Mouse (Mus musculus) heart, postnatal 14 days (tissue): ENCODE measurements around the gene Gp5. TPM values are rescaled to one million over a fixed set of nuclear protein-coding genes. Genes with fewer than 3 reads are reported as not detected.
A peak's percentile ranks its signal among the peaks of the same experiment; 100 is the strongest.
"Not testable (repeated sequence)": the region's sequence is repeated elsewhere in the genome, so short reads cannot be mapped to it uniquely, and the experiment has no call there.

Experiments
- DNase-seq, 2 experiments: peaks; one replicate each; pipeline ENCODE4 v3.0.0; 2021 to 2022
- intact Hi-C: fragments of 180-260 bp; cut with DNase I; formaldehyde crosslinking; loops from one replicate; pipeline ENCODE4 v1.15.1; 2025
- long read RNA-seq, 2 experiments: library from polyadenylated mRNA; stranded (forward); transcript quantifications; one replicate each; pipeline ENCODE4 v2.0.0; 2021
- total RNA-seq, 2 experiments: library from RNA; stranded (reverse); gene quantifications; 2 replicates each; pipeline ENCODE4 v1.2.3; 2021

Gp5 gene
- under 1 TPM; 0.33 to 0.39 TPM for total RNA-seq
- long read RNA-seq, experiment 1, partial matches to known transcripts = 1 of 1 reads
- long read RNA-seq, experiment 1, other reads (novel, unspliced or antisense) = 0 of 1 reads
- long read RNA-seq, experiment 2 = 0 reads

DNA sequence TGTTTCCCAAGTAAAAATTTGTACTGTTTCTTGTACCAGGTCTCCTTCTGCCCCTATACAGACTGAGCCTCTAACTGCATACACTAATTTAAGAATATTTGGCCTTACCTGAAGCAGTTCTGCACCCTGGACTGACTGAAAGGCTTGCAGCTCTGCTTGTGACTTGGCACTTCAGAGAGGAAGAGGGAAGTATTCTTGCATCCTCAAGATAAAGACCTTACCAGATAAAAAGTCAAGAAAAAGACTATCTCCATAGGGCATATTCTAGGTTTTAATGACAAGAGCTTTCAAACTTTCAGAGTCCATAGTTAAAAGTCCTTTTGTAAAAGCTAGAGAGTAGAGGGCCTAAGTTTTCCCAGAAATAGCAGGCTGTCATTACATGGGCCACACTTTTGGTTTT is at the start of gene Gp5:
Gene Gp5 (minus strand): TSS at position 133 of the 400 bp plus-strand sequence.
- intact Hi-C loops = loop anchor here (10.0 kb wide), 1 partner anchor 576 kb away; no protein-coding TSS in a partner anchor
- no peak for DNase-seq

DNA sequence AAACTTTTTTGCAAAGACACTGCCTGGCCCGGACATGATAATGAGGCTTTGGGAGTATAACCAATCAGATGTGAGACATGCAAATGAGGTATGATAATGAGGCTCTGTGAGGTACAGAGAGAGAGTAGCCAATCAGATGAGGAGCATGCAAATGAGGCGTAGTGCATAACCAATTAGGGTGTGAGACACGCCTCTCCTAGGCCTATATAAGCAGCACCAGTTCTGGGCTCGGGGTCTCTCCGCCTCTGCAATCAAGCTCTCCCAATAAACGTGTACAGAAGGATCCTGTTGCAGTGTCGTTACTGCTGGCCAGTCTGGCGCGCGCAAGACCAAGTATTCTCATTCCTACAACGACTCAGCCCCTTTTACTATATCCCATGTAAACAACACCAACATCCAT is 42.9 kb upstream of the Gp5 start:
- DNase-seq, intact Hi-C loops: not testable (repeated sequence)

DNA sequence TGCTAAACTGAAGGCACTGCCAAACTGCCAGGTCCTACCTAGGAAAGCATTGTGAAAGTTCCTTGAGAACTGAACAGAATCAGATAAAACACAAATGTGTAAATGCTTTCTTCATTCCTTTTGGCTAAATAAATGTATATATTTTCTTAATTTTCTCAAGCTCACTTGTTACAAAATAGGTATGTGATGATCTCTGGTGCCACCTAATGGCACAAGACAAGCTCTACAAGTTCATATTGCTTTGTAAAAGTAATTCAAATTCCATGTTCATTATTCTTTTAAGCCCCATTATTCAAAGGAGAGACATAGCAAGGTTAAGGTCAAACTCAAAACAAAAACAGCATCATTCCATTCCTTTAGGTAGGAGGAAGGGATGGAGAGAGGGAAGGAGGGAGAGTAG is 3.7 kb upstream of the Gp5 start:
- peak in 1 of 2 experiments; percentile 29 for DNase-seq
- intact Hi-C loops = loop anchor here (2.0 to 10.0 kb wide), 2 partner anchors 61 to 579 kb away; no protein-coding TSS in a partner anchor

DNA sequence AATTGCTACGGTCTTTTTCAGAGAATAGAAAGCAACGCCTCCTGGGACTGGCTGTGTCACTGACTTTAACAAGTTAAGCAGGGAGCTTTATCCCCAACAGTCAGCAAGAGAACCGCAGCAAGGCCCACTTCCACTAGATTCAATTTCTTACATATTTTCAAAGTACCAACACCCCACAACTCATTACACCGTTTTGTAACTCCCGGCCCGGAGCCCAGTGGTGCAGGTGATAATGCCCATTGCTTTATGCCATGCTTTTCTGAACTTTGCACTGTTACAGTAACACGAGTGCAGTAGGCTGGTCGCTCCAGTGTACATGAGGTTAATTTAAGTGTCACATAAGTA is 436 bp downstream of the Gp5 start:
- no peak for DNase-seq
- intact Hi-C loops = loop anchor here (10.0 kb wide), 1 partner anchor 575 kb away; no protein-coding TSS in a partner anchor

DNA sequence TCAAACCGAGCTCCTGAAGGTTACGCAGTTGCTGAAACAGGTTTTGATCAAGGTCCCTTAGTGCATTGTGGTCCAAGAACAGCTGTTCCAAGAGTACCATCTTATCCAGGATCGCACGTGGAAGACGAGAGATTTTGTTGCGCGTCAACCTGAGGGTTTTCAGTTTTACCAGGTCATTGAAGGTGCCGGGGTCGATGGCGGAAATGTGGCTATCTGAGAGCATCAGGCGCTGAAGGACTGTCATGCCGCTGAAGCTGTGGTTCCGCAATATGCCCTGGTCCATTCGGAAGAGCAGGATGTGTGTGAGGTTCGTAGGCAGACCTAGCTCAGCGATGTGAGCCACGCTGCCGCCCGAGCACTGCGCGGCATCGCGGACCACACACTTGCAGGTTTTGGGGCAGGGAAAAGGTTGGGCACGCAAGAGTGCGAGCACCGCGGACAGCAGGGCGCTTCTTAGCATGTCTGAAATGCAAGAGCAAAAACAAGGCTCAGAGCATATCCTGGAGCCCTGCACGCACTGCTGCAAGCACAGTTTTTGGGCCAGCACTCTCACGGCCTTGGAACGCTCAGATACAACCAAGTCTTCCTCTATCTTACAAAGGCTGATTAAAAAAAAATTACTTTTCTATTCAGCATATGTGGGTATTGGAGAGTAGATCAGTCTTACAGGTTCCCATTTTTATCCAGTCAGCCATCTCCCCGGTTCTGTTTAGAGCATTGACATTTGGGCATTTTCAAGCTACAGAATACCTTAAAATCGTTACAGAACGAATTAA is 996 bp downstream of the Gp5 start:
- peak in 1 of 2 experiments; percentile 9 for DNase-seq
- intact Hi-C loops = loop anchor here (10.0 kb wide), 1 partner anchor 575 kb away; no protein-coding TSS in a partner anchor

DNA sequence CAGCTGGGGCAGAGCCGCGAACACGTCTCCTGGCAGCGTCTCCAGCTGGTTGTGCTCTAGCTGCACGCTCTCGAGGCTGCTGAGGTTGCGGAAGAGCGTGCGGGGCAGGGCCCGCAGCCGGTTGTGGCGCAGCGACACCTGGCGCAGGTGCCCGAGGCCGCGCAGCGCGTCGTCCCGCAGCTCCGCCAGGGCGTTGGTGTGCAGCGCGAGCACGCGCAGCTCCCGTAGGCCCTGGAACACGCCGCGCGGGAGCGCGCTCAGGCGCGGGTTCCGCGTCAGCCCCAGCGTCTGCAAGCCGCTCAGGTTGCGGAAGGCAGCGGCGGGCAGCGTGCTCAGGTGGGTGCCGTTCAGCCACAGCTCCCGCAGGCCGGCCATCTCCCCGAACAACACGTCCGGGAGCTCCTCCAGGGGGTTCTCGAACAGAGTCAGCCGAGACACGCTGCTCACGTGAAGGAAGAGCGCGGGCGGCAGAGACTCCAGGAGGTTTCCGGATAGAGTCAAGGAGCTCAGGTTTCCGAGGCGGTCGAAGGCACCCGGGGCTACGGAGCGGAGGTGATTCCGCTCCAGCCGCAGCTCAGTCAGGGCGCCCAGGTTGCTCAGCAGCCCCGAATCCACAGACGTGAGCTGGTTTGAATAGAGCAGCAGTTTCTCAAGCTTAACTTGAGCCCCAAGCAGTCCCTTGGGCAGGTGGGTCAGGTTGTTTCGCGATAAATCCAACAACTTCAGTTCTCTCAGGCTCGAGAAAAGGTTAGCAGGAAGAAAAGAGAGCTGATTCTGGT is 1.8 kb downstream of the Gp5 start:
- peak; percentile 36 to 44 for DNase-seq
- intact Hi-C loops = no loop called here

DNA sequence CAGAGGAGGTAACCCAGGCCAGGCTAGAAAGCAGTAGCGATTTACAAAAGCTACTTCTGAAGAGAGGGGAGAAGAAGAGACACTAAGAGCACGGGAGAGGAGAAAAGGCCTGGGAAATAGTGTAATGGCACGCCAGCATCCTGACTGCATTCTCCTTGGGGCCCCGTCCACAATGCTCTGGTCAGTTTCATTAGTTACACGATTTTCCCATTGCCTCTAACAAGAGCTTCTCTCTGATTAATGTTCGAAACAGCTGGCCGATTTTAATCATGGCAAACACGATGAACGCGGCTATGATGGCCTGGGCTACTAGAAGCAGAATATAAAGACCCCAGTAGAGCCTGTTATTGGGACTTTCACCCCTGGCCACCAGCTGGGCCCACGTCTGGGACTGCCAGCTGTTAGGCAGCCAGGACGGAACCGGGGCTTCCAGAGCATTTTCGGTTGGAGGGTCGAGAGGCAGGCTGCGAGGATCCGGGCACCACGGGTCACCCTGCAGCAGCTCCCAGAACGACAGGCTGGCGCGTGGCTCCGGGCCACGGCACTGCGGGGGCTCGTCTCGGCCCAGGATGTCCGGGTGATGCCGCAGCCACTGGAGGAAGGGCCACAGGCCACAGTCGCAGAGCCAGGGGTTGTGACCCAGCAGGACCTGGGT is 2.5 kb downstream of the Gp5 start:
- intact Hi-C loops = no loop called here
- peak in 1 of 2 experiments; percentile 19 for DNase-seq

- intact Hi-C loops = no loop called here
- DNase-seq = no peak
Observed at GRCm38 (mm10) chr16:30307306-30307705, 3.3 kb downstream of the Gp5 start.

DNA sequence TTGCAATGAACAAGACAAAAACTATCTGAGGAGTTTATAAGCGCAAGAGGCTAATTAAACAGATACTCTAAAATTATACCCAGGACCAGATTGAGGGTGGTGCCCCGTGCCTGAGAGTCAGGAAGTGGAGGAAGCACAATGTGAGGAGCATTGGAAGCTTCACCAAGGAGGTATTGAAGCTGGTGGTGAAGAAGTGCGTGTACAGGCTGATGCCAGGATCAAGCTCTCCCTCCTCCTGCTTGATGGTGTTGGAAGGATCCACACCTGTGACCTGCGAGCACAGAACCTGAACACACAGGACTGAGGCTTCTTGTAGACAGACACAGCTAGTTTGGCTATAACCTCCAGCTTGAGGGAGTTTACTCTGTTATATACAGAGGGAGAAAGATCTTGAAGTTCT is 4.5 kb downstream of the Gp5 start:
- intact Hi-C loops = no loop called here
- DNase-seq = no peak

DNA sequence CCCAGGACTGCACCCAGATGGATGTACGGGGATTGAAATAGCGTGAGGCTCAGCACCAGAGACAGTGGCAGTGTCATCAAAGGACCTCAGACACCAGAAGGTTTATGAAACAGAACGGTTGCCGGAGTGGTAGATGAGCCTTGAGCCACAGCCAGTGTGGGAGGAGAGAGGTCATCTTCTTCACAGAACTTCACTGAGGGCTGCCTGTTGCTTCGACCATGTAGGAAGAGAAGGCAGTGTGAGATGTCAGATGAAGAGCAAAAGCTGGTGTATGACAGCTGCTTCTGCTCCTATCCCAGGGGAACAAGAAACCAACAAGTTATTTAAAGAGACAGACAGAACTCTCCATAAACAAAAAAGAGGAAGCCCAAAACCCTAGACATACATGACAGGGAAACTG is 6.3 kb downstream of the Gp5 start:
- intact Hi-C loops = no loop called here
- no peak for DNase-seq

DNA sequence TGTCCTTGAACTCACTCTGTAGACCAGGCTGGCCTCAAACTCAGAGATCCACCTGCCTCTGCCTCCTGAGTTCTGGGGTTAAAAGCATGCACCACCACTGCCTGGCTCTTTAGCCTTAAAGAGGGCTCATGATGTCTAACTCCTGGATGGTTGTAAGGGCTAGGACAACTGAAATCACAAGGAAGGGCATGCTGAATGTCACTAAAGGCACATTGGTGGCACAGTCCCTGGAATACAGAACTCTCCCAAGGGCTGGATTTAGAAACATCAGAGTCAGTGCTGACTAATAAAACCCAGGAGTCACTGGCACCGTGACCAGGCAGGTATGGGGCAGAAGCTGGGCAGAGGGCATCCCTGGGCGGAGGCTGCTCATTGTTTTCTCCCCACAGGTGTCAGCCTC is 7.2 kb downstream of the Gp5 start:
- no peak for DNase-seq
- intact Hi-C loops = no loop called here

DNA sequence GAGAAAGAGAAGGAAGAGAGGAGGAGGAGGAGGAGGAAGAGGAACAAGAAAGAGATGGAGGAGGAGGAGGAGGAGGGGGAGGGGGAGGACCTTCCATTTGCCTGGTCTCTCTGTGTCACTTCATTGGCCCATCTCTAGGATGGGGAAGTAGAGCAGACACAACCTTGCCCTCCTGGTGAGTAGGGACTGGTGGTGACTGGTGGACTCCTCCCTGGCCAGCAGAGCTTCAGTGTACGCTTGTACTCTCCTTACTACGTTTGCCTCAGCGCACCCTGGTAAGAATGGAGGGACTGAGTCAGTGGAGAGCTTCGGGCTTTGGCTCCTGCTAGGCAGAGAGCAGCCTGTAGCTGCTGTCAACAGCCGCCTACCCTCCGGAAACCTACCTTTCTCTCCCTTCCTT is 7.9 kb downstream of the Gp5 start:
- intact Hi-C loops = no loop called here
- no peak for DNase-seq

- intact Hi-C loops = no loop called here
- DNase-seq = no peak
Observed at GRCm38 (mm10) chr16:30299711-30300277, 10.8 kb downstream of the Gp5 start.

- no peak for DNase-seq
- intact Hi-C loops = no loop called here
Observed at GRCm38 (mm10) chr16:30297450-30297849, 13.1 kb downstream of the Gp5 start.

DNA sequence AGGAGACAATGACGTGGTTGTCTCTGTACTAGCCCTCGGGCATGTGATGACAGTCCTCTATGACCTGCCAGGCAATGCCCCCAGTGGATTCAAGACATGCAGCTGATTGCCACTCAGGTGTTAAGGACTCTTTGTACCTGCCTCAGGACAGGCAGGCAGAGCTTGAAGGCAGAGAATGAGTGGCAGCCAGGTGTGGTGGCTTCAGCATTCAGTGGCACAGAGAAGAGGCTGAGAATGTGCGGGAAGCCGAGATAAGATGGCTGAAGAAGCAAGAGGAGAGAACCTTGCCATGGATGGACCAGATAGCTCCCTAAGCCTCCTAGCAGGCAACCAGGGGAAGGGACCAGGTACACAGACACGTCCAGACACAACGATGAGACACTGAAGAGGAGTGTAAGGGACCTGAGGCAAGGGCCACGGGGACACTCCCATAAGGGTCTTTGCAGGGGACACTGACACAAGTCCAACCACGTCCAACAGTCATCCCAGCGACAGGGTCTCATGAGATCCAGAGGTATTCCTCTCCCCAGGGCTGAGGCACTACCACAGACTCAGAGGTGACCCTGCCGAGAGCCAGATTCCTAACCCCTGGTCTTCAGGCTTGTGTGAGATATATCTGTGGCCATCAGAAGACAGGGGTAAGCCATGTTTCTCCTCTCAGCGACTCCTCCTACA is 13.8 kb downstream of the Gp5 start:
- intact Hi-C loops = no loop called here

DNA sequence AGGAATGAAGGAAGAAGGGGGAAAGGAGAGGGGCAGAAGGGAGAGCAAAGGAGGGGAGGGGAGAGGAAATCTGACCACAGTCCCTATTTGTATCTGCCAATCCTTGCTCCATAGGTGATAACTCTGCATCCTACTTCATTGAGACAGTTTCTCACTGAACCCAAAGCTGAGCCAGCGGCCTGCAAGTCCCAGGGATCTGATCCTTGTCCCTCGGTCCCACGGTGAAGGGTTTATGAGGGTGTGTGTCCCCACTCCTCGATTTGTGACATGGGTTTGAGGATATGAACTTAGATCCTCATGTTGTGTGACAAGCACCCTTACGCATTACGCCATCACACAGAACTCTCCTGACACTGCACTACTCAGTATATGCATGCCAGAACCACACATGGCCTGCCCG is 15.5 kb downstream of the Gp5 start:
- no peak for DNase-seq
- intact Hi-C loops = no loop called here

More for the DNA sequence above, 13.8 kb downstream of the Gp5 start:
- DNase-seq = no peak

GRCm38 (mm10) chr16:30290436-30290835 is 20.1 kb downstream of the Gp5 start:
- intact Hi-C loops = no loop called here
- DNase-seq = no peak

- intact Hi-C loops = no loop called here
Observed at GRCm38 (mm10) chr16:30285701-30286100, 24.9 kb downstream of the Gp5 start.

GRCm38 (mm10) chr16:30283743-30284337 is 26.7 kb downstream of the Gp5 start:
- peak; percentile 38 to 62 for DNase-seq

More at GRCm38 (mm10) chr16:30285701-30286100, 24.9 kb downstream of the Gp5 start:
- no peak for DNase-seq

More at GRCm38 (mm10) chr16:30283743-30284337, 26.7 kb downstream of the Gp5 start:
- intact Hi-C loops = no loop called here
